Mouse (Mus musculus): ENCODE measurements at regions not wholly inside any gene's neighbourhood (a gene's known extent, or its start where the extent isn't known, plus 50 kb on each side); places are given as distances from the start of the nearest gene placed in this dataset.

- no peak for TF ChIP-seq ZC3H11A (IDR thresholded peaks at IDR 0.05; ENCODE audit: borderline replicate concordance, low read depth, low read length)
- in situ Hi-C loops (cut with MboI; ENCODE audit: low sequenced_read_pairs in 2 of 2, unreplicated experiment in 2 of 2) = no loop called here
- DNase-seq (ENCODE audit: low read depth, low spot score) = no peak
- Histone ChIP-seq H3K9ac (ENCODE audit: insufficient read depth, low read depth, low read length, poor library complexity, severe bottlenecking) (no peak overlapping the region), H3K4me3 (ENCODE audit: insufficient read depth in 1 of 2, low read depth in 1 of 2, low read length in 2 of 2, poor library complexity in 1 of 2, severe bottlenecking in 1 of 2) (no peak overlapping the region), H3K4me1 (ENCODE audit: control insufficient read depth in 2 of 2, insufficient read depth in 2 of 2, low read length in 2 of 2, poor library complexity in 1 of 2) (no peaks in the 10 kb centered on the region), H3K9me3 (ENCODE audit: control insufficient read depth, insufficient read depth, low read depth, low read length) (no peaks in the 10 kb centered on the region), H3K27ac (ENCODE audit: insufficient read depth, low read depth, low read length, poor library complexity, severe bottlenecking) (no peak overlapping the region), H3K36me3 (ENCODE audit: control insufficient read depth, insufficient read depth, low read length, poor library complexity, severe bottlenecking) (no peaks in the 10 kb centered on the region)
Measured at GRCm38 (mm10) chr12:95636647-95637046, 55.4 kb upstream of the Flrt2 start.

GRCm38 (mm10) chr12:95639892-95640291, 52.1 kb upstream of the Flrt2 start:
- DNase-seq (ENCODE audit: low read depth, low spot score) = no peak
- no peak overlapping the region for H3K9ac ChIP-seq (ENCODE audit: insufficient read depth, low read depth, low read length, poor library complexity, severe bottlenecking)
- TF ChIP-seq CHD2 (IDR thresholded peaks at IDR 0.05; ENCODE audit: low read depth, low read length) (no peak), MAFK (IDR thresholded peaks at IDR 0.05; ENCODE audit: insufficient read depth, low read depth, low read length) (no peak), ZNF384 (IDR thresholded peaks at IDR 0.05; ENCODE audit: low read depth, low read length) (no peak), HCFC1 (IDR thresholded peaks at IDR 0.05; ENCODE audit: borderline replicate concordance, insufficient read depth, low read length) (no peak), ZC3H11A (IDR thresholded peaks at IDR 0.05; ENCODE audit: borderline replicate concordance, low read depth, low read length) (no peak)
- no peaks in the 10 kb centered on the region for H3K36me3 ChIP-seq (ENCODE audit: control insufficient read depth, insufficient read depth, low read length, poor library complexity, severe bottlenecking)
- H3K4me3 ChIP-seq (ENCODE audit: insufficient read depth in 1 of 2, low read depth in 1 of 2, low read length in 2 of 2, poor library complexity in 1 of 2, severe bottlenecking in 1 of 2) = no peak overlapping the region
- H3K9me3 ChIP-seq (ENCODE audit: control insufficient read depth, insufficient read depth, low read depth, low read length) = no peaks in the 10 kb centered on the region
- no peak overlapping the region for H3K27ac ChIP-seq (ENCODE audit: insufficient read depth, low read depth, low read length, poor library complexity, severe bottlenecking)
- H3K4me1 ChIP-seq (ENCODE audit: control insufficient read depth in 2 of 2, insufficient read depth in 2 of 2, low read length in 2 of 2, poor library complexity in 1 of 2) = no peaks in the 10 kb centered on the region
- in situ Hi-C loops (cut with MboI; ENCODE audit: low sequenced_read_pairs in 2 of 2, unreplicated experiment in 2 of 2) = no loop called here

GRCm38 (mm10) chr12:95641628-95642027, 50.4 kb upstream of the Flrt2 start:
- Histone ChIP-seq H3K4me3 (ENCODE audit: insufficient read depth in 1 of 2, low read depth in 1 of 2, low read length in 2 of 2, poor library complexity in 1 of 2, severe bottlenecking in 1 of 2) (no peak overlapping the region), H3K36me3 (ENCODE audit: control insufficient read depth, insufficient read depth, low read length, poor library complexity, severe bottlenecking) (no peaks in the 10 kb centered on the region), H3K27ac (ENCODE audit: insufficient read depth, low read depth, low read length, poor library complexity, severe bottlenecking) (no peak overlapping the region), H3K9me3 (ENCODE audit: control insufficient read depth, insufficient read depth, low read depth, low read length) (no peaks in the 10 kb centered on the region), H3K4me1 (ENCODE audit: control insufficient read depth in 2 of 2, insufficient read depth in 2 of 2, low read length in 2 of 2, poor library complexity in 1 of 2) (no peaks in the 10 kb centered on the region), H3K9ac (ENCODE audit: insufficient read depth, low read depth, low read length, poor library complexity, severe bottlenecking) (no peak overlapping the region)
- DNase-seq (ENCODE audit: low read depth, low spot score) = no peak
- in situ Hi-C loops (cut with MboI; ENCODE audit: low sequenced_read_pairs in 2 of 2, unreplicated experiment in 2 of 2) = no loop called here
- TF ChIP-seq ZC3H11A (IDR thresholded peaks at IDR 0.05; ENCODE audit: borderline replicate concordance, low read depth, low read length) (no peak), MAFK (IDR thresholded peaks at IDR 0.05; ENCODE audit: insufficient read depth, low read depth, low read length) (no peak), ZNF384 (IDR thresholded peaks at IDR 0.05; ENCODE audit: low read depth, low read length) (no peak), HCFC1 (IDR thresholded peaks at IDR 0.05; ENCODE audit: borderline replicate concordance, insufficient read depth, low read length) (no peak), CHD2 (IDR thresholded peaks at IDR 0.05; ENCODE audit: low read depth, low read length) (no peak)
